Mouse (Mus musculus) liver, postnatal 0 days (tissue): ENCODE measurements around the gene 2310007B03Rik.

Experiments
- CTCF ChIP-seq: sonication (generic); IDR thresholded peaks from 2 replicates; pipeline ENCODE4 v1.5.1; 2016; ENCODE audit warnings: antibody characterized with exemption, low read depth
- EP300 ChIP-seq: IDR thresholded peaks from 2 replicates; pipeline ENCODE4 v1.6.1; 2016; ENCODE audit warnings: antibody characterized with exemption, low read depth, mild to moderate bottlenecking

DNA sequence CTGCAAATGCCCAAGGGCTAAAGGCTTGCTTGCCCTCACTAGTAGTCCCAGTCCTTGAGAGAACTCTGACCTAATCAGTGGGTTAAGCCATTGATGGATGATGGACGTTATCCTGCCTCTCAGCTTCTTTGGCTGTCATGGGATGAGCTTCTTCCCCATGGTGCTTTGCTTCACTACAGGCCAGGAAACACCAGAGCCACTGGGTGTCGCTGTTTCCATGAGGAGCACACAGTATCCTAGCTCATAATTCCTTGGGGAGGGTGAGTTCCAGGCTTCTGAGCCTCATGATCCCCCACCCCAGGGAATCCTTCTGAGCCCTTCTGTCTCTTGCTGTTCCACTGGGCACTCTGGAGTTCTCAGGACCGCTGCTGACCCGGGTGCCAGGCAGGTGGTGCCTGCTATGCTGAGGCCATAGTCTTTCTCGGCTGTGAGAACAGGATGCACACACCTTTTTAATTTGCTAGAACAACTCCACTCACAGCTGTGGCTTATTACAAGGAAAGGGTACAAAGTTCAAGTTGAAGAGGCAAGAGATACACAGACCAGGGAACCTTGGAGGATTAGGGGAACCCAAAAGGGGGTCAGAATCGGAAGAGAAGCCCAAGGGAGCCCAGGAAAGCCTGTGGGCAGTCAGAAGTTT is 31.9 kb downstream of the 2310007B03Rik start:
- TF ChIP-seq CTCF (peak; percentile 78), EP300 (no peak)
